Mouse (Mus musculus): ENCODE data around the gene Otulin.

GRCm38 (mm10) chr15:27582428-27582827, 48.1 kb downstream of the Otulin start:
- TF ChIP-seq EP300 (IDR thresholded peaks at IDR 0.05; ENCODE audit: low read depth) (no peak), CTCF (IDR thresholded peaks at IDR 0.05; ENCODE audit: low read depth) (peak; percentile 66)

Data from liver, embryonic 14.5 days (tissue).